Mouse (Mus musculus) thymus, postnatal 10 days (tissue): Measurements from ENCODE around the gene Med22.

Source experiments
- DNase-seq, 2 experiments: peaks; one replicate each; pipeline ENCODE4 v3.0.0; 2021; ENCODE audit warnings: low spot score in 2 of 2

Gene Med22

DNA sequence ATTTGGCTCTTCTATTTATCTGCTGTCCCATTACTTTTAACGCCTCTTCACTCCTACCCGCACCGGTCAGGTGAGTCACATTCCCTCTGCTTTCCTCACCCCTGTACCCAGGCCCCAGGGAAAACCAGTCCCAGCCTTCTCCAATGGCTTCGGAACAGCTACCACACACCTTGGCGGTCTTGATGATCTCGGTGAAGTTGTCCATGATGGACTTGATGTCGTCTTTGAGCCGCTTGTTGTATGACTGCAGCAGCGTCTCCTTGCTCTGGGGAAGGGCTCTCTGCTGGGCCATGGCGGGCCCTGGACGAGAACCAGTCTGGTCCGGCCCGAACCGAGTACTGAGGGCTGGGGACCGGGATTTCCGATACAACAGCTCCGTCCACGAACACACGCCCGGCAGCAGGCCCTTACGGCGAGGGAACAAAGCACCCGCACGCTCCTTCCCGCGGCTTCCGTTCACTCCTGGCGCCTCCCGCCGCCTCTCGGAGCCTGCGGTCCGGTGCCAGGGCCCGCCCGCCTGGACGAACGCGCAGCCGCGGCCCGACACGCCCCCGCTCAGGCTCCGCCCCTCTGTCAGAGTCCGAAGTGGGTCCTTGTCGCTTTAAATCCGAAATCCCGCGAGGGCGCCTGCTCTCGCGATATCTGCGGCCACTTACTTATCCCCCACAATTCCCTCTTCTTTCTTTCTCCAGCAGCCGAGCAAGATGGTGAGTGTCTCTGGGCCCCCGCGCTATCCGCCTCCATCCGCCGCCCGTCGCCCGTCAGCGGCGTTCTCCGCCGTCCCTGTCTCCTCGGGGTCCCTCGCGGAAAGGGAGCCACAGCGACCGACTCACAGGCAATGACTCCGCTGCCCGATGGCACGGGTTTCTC lies at the start of gene Med22, which contains the start of gene Rpl7a:
Gene Med22 (minus strand): TSS at position 554 of the 870 bp plus-strand sequence.
Gene Rpl7a (plus strand): TSS at position 641 of the 870 bp plus-strand sequence.
- peak; percentile 98 to 100 for DNase-seq

DNA sequence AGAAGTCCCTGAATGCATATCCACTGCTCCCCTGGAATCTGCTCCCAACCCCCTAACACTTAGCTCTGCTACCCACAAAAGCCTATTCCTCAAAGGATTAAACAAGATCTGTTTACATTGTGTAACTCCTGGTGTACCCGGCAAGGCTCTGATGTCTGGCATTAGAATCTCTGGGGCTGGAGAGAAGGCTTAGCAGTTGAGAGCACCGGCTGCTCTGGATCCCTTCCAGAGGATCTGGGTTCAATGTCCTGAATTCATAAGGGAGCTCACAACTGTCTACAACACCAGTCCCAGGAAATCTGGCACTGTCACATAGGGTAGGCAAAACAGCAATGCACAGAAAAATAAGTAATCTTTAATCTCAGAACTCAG lies 47.0 kb upstream of the Med22 start:
- DNase-seq, result no peak

DNA sequence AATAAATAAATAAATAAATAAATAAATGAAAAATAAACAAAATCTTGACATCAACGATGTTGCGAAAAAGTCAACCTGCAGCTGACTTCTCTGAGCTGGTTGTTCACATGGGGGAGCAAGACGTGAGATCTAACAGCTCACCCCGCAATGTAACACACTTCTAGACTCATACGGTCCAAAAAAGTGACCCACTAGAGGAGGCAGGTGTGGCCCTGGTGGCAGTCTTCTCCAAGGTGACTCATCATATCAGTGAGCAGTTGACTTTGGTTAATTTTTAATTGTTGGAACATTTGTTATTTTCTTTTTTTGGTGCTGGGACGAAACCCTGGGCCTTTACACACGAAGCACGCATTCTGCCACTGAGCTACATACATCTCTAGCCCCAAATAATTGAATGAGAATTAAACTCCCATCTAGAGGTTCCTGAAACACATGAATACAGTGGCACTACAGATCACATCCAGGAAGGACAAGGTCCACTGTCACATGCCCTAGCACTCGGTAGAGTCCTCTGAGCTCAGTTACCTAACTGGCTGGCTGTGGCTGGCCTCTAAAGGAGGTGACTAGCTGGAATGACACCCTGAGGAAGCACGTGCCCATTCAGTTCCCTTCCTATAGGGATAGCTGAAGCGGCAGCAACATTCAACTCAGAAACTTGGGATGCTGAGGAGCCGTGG lies 46.5 kb upstream of the Med22 start:
- DNase-seq, result no peak

DNA sequence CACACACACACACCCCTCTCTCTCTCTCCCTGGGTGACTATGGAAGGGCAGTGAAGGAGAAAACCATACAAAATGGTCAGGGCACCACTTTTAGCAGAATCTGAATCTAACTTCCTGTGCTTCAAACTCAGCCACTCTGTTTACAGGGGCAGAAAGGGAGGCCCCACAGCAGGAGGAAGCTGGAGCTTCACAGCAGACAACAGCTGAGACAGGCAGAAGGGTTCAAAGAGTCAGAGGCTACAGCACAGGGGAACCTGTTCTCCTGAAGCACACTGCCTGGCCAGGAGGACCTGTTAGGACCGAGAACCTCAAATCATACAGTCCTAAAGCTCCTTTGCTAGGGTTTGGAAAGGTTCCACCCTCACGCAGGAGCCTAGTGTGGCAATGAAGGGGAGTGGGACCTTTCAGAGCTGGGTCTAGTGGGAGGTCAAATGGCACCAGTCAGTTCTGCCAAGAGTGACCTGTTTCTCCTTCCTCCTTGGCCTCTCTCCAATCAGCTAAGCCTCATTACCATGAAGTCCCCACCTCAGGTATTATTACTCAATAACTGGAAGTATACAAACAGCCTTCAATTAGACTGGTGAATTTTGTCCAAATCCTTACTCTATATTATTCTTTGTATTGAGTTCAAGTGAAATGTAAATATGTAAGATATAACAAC lies 44.4 kb upstream of the Med22 start:
- DNase-seq, result peak; percentile 33 to 45

DNA sequence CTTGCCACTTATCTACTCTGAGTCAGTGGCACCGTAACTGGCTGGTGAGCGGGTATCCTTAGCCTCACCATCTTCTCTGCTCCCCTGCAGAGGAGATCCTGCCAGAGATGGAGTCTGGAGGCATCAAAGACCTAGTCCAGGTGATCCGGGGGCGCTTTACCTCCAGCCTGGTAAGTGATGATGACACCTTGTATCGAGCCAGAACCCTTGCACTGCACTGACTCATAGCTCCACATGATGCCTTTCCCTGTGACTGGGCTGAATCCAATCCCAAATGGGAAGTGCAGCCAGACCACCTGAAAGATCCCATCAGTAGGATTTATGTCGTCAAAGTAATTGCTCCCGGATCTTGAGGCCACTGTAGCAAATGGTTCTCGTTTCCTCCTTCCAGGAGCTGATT lies 42.4 kb upstream of the Med22 start:
- no peak for DNase-seq

DNA sequence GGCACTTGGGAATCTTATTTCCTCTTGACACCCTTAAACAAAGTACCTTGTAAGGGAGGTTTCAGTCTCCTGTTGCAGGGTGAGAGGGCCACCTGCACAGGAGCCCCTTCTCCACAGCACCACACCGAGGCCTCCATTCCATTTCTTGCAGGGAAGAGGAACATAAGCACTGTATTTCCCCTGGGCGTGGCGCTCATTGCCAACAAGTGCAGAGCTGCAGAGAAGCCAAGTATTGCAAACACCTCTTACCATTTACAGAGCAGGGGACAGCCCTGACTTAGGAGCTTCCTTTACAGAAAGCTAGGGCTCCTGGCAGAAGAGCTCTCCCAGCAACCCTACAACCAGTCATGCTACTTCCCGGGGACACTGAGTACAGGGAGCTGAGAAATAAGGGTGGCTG lies 41.7 kb upstream of the Med22 start:
- DNase-seq, result no peak

DNA sequence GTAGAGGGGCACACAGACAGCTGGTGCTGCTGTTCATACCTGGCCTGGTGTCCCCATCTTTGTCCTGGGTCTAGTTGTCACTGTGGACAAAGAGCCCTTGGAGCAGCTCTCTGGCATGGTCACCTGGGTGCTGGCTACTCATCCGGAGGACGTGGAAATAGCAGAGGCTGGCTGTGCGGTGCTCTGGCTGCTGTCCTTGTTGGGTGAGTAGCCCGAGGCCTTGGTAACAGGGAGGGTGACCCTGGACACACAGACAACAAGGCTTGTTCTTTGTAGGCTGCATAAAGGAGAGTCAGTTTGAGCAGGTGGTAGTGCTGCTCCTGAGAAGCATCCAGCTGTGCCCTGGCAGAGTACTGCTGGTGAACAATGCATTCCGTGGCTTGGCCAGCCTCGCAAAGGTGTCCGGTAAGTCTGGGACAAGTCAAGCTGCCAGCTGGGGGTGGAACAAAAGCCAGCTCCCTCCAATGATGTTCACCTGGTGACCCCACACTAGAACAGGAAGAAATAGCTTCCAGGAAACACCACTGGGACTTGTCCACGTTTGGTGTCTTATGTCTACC lies 40.9 kb upstream of the Med22 start:
- no peak for DNase-seq

DNA sequence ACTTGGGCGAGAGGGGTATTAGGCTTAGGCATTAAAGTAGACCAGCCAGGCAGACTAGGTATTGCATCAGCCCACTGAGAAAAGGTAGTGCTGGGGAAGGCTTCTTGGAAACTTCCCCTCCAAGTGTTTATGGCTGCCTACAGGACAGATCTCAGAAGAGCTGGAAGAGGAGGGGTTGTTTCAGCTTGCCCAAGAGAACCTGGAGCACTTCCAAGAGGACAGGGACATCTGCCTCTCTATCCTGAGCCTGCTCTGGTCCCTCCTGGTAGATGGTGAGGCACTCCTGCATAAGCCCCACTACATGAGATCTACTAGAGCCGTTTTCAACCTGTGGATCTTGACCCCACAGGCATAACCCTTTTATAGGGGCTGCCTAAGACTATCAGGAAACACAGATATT lies 39.9 kb upstream of the Med22 start:
- no peak for DNase-seq

DNA sequence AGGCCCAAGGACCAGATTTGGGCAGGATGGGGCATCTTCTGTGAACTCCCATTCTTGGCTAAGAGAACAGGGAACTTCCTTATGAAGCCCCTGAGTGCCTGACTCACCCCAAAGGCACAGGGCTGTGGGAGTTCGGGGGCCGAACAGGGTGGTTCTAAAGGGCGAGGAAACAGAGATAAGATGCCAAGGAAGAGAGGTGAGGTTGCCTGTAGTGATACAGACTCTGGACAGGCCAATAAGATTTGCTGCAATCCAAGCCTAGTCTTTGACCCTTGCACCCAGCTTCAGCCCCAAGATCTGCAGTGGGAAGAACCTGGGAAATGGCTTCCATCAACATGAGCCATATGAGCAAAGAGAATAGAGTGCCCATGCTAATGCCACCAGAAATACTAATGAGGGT lies 32.8 kb upstream of the Med22 start:
- DNase-seq, result no peak

DNA sequence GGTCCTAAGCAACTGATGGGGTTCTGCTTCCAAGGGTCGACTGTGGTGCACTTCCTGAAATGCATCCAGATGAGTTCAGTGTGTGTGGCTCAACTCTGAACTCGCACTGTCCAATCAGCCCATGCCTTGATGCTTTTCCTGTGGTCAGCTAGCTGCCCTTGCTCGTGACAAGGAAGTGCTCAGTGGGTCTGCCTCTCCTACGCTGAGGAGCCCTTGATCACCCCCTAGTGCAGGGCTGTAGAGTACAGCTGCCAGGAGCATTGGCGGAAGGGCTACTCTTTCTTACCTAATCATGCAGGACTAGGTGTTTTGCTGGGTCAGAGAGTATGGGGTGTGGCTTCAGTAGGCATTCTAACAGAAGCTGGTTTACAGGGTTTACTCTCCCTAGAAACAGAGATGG lies 31.1 kb upstream of the Med22 start:
- no peak for DNase-seq

DNA sequence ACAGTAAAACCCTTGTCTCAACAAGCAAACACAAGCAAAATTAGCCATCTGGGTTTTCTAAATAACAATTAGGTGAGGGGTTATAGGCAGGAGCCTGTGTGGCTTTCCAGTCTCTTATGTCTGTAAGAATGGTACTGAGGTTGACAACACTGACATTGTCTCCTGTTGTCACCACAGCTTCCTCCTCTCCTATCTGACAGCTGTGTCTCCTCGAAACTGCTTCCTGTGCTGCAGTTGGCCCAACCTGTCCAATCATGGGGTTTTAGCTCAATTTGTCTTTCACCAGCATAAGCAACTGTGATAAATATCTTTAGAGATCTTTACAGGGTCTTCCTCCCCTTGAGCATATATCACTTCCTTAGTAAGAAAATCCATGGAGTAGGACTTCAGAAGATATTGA lies 25.9 kb upstream of the Med22 start:
- DNase-seq, result peak; percentile 58 to 60

DNA sequence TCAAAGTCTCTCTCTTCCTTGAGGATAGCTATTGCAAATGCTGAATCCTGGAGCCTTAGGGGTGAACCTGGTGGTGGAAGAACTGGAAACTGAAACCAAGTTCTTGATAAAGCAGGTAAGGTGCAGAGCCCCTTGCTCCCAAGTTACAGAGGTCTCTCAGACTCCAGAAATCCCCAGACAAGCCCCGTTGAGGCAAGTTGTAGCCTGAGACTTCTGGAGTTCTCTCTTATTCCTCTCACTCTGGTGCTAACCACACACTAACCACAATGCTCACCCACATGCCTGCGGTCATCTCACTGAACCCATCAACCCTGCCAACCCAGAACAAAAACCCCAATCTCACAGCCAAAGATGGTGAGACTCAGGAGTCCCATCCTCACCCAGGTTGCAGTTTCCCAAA lies 24.8 kb upstream of the Med22 start:
- peak; percentile 25 to 36 for DNase-seq

DNA sequence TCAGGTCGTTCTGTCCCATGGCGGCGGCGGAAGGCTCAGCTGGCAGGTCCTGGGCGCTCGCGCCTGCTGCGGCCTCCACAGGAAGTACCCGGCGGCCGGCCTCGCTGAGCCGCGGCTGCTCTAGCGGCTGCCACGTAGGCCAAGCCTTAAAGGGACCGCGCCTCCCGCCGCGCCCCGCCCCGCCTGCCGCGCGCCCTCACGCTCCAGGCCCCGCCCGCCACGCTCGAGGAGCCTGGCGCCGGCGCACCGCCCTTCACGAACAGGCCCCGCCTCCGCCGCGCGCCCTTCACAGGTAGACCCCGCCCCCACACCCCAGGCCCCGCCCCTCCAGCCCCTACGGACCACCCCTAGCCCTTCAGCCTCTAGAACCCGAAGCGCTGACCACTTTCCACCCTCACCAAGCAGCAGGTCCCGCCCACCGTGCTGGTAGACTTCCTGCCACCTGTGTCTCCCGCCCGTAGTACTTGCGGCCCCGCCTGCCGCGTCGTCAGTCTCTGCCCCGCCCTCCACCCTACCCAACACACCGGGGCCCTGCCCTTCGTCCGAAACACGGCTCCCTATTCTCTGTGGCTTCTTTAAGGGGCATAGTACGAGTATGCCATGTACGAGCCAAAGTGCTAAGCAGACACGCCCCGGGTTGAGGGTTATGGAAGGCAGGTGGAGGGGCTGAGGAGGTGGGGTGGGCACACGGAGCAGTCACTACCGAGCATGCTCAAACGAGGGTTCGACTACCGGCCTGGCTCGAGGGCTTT lies 23.0 kb upstream of the Med22 start, which contains the start of the genes Surf4 and Stkld1:
Gene Surf4 (minus strand): TSS at position 625 of the 752 bp plus-strand sequence.
Gene Stkld1 (plus strand): TSS at position 744 of the 752 bp plus-strand sequence.
- DNase-seq, result peak; percentile 94

DNA sequence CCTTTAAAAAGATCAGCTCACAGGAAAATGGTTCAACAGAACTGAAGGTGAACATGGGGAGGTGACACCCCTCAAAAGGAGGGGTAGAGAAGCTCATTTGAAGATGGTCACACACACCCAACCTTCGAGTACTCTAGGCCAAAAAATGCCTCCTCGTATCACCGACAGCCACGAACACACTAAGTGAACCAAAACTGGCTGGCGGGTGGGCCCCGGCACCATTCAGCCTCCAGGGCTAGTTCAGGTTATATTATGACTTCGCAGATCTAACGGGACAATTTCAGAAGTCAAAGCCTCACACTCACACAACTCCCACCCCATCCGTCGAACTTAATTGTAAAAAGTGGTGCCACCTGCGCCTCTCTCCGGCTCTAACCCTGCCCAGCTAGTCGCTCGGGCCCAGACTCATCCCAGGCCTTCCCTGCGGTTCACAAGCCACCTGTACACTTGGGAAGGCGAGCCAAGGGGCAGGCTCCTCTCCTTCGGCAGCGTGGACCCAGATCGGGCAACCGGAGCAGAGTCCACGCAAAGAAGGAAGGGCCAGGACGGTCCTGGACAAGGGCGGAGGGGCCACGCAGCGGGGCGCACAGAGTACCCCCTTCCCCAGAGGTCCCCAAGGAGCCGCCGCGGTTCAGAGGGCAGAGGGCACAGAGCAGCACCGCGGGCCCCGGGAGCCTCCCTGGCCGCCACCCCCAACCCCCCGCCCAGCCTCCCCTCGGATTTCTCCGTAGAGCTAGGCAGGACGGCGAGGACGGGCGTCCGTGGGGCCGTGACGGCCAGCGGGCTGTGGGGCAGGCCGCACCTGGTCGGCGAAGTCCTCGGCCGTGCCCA lies 22.2 kb upstream of the Med22 start:
- DNase-seq, result peak; percentile 28 to 58

DNA sequence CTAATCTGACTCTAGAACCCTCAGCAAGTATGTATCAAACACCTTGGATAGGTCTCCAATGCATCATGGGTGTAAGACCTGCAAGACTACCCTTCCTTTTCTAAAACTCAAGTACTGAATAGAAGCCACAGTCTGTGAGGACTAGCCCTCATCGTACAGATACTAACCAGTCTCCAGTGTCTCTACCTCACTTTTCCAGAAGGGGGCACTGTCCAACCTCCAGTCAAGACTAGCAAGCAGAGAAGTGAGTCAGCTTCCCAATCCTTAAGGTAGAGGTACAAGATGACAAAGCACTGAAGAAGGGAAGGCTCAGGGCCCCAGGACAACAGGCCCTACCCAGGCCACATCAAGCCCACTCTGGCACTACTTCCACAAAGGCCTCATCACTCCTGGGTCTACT lies 19.9 kb upstream of the Med22 start:
- peak; percentile 70 to 84 for DNase-seq

DNA sequence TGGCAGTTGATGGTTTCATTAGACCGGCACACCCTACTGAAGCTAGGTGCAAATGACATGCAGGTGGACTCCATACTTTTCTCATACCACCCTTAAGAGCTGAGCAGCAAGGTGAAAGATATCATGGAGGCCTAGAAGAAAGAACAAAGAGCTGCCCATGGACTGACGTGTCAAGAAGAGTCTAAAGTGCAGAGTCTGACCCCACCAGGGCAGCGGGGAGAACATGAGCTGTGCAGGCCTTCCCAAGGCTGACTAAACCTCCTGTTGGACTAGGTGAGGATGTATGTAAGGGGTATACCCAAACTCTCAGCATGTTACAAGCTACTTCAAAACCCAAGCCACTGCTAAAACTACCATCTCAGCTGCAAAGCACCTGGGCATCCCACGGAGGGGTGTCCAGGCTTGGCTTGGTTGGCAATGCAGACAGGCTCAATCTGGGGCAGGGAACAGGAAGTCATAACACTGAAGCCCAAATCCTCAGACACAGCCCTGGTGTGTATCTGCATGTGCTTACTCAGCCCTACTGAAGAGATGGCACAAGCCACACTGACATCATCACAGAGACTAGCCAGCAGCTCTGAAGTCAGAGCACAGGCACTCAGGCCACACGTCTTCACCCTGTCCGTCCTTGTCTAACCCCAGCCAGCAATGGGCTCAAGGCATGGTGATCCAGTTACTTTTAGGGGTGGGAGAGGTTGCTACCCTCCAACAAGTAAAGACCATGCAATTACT lies 17.4 kb upstream of the Med22 start:
- no peak for DNase-seq

DNA sequence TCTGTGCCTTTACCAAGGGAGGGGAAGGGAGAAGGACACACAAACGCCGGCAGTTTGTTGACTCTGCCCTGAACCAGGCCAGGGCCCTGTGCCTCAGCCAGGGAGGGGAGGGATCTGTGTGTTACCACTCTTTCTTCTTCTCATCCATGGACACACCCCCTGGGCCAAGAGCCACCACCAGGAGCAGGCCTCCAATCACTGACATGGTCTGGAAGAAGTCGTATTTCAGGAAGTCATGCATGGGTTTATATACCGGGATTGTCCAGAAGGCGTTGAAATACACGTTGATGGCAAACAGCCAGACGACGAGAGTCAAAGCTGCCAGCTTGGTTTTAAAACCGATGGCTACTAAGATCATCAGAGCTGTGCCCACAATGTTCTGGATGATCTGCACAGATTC lies 11.3 kb upstream of the Med22 start:
- no peak for DNase-seq

DNA sequence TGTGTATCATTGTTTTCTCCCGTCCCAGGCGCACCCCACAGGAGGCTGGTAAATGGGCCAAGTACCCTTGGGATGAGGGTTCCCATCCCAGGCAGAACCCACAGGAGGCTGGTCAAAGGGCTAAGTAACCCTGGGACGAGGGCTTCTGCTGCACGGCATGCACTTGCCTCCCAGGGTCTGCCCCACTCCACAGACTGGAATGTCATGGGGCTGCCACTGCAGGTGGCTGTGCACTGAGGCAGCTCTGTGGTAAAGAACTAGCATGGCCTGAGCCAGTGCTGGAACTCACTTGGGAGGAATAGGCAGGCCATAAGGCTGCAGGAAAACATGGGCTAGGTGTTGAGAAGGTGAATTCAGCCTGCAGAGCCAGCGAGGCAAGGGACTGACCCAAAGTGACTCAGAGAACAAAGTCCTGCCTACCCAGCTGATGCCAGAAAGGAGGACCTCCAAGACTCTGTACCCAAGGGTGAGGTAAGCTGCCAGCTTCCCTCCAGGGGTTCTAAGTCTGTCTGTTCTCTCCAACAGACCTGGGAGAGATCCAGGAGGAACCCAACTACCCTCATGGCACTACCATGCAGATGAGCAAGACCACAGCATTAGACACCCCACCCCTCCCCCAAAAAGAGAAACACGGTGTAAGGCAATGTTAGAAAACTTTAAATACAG lies 9.8 kb upstream of the Med22 start:
- no peak for DNase-seq

DNA sequence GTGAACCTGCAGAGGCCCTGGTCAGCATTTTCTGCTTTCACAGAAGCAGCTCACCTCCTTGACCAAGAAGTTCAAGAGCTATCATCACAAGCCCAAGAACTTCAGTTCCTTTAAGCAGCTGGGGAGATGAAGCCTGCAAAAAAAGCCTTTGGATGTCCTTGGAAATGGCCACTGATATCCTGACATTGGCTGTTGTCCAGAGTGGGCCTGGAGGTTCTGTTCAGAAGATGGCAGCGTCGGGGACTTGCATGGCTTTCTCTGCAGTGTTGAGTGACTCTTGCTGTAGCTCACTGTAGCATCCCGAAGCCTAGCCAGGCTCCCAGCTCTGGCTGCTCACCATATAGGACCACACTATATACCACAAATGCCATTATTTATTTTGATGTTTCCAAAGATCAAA lies 9.2 kb upstream of the Med22 start:
- no peak for DNase-seq
